Mouse (Mus musculus): Measurements from ENCODE around the gene Ncf2. TPM values are rescaled to one million over a fixed set of nuclear protein-coding genes. Genes with fewer than 3 reads are reported as not detected.

Ncf2 gene
- polyA plus RNA-seq, 1 experiment from 2014 or later: 6.1 TPM

DNA sequence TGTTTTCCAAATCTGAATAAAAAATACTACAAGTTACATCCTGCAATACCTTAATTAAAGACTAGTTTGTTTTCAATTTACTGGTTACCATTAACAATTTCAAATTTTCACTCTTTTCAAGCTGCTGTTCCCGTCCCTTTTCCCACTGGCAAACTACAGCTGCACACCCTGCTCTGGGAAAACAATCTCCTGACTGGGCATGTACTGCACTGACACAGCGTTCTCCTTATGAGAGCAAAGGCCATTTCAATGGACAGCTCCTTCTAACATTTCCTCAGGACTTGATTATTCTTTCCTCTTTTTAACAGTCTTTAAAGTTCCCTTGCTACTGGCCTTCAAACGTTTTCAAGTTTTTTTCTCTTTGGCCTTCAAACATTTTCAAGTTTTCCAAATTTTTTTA is 71.0 kb downstream of the Ncf2 start:
- Histone ChIP-seq H3K4me3 (ENCODE audit: low read depth, low read length) (no peak overlapping the region), H3K9ac (ENCODE audit: low read length) (no peak overlapping the region), H3K27me3 (replicated peaks; ENCODE audit: control insufficient read depth, insufficient read depth, low read length) (no peaks in the 10 kb centered on the region), H3K4me1 (replicated peaks; ENCODE audit: control insufficient read depth, insufficient read depth, low read length) (no peaks in the 10 kb centered on the region), H3K36me3 (ENCODE audit: control insufficient read depth, insufficient read depth, low read length) (peaks cover 38% of the 10 kb centered on the region), H3K27ac (ENCODE audit: low read depth) (no peak overlapping the region), H3K4me2 (ENCODE audit: low read length) (no peak overlapping the region), H3K9me3 (ENCODE audit: control insufficient read depth, low read length) (no peaks in the 10 kb centered on the region)
- 79% methylated on average over 3 of the region's 3 CpGs for WGBS
- DNase-seq (ENCODE audit: low spot score) (no peak), ATAC-seq (replicated peaks; ENCODE audit: low FRiP score, low TSS enrichment, low read depth) (no peak)

Other genes starting within 250 kb of the Ncf2 start
- gene Apobec4, start 49.6 kb upstream of the Ncf2 start, polyA plus RNA-seq (2014; fragmentation: Nextera tagmentation; extraction: Ambion mirVana): 0.11 TPM in 1 of 2 replicates, not detected in the other
- gene Rgl1, start 33.8 kb upstream of the Ncf2 start, polyA plus RNA-seq (2014; fragmentation: Nextera tagmentation; extraction: Ambion mirVana): 50.9 and 54.4 TPM in 2 replicates
- 312 and 313 TPM in 2 replicates for gene Arpc5, start 33.7 kb upstream of the Ncf2 start, polyA plus RNA-seq (2014; fragmentation: Nextera tagmentation; extraction: Ambion mirVana)
- gene Smg7, start 102.5 kb downstream of the Ncf2 start, polyA plus RNA-seq (2014; fragmentation: Nextera tagmentation; extraction: Ambion mirVana): 32.9 and 34.8 TPM in 2 replicates
- gene Nmnat2, start 154.8 kb downstream of the Ncf2 start, polyA plus RNA-seq (2014; fragmentation: Nextera tagmentation; extraction: Ambion mirVana): 2.0 and 3.5 TPM in 2 replicates